Mouse (Mus musculus) layer of hippocampus, adult 18-20 months (tissue): ENCODE data around the gene Kcnk3. TPM values are rescaled to one million over a fixed set of nuclear protein-coding genes. Genes with fewer than 3 reads are reported as not detected.

Source experiments
- DNase-seq, 2 experiments: peaks; one replicate each; pipeline ENCODE4 v3.0.0; 2022; ENCODE audit warnings: low spot score in 2 of 2
- total RNA-seq, 2 experiments: library from RNA; stranded (reverse); gene quantifications; 2 replicates each; pipeline ENCODE4 v1.2.3; 2021

Kcnk3 gene
- total RNA-seq, 2 experiments from 2014 or later: 11.2 to 12.9 TPM

DNA sequence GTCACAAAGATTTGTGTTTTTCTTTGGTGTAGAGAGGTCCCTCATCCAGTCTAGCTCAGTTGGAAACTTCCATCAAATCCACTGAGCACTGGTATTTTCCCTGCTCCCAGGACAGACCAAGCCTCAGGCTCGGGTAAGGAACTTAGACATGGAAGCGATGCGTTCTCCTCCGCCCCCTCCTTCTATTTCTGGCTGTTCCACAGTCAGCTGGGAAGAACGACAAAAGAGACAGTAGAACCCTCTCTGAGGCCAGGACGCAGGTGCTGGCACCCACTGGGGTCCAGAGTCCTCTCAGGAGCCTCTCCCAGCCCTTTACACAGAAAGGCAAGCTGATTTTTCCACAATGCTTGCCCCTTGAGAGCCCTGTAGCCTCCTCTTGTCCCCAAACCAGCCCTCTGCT, 42.4 kb downstream of the Kcnk3 start:
- DNase-seq: peak in 1 of 2 experiments; percentile 44

DNA sequence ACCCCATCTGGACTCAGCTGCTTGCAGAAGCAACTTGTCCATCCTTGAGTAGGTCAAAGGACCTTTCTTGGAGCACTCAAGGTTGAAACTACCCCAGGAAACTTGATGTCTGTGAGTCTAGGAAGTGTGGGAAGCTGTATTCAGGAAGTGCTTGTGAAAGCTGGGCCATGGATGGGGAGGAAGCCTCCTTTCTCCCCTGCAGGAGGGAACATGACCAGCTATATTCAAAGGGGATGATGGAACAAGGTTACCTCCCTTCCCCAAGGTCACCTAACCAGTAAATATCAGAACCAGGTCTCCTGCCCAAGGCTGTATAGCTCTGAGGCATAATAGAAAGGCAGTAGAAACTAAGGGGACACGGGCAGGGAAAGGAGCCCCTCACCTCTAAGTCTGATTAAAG, 44.2 kb downstream of the Kcnk3 start:
- no peak for DNase-seq

- DNase-seq: no peak
Measured at GRCm38 (mm10) chr5:30636994-30637393, 49.0 kb downstream of the Kcnk3 start.

GRCm38 (mm10) chr5:30638041-30638440, 50.1 kb downstream of the Kcnk3 start:
- DNase-seq: peak; percentile 56 to 84

DNA sequence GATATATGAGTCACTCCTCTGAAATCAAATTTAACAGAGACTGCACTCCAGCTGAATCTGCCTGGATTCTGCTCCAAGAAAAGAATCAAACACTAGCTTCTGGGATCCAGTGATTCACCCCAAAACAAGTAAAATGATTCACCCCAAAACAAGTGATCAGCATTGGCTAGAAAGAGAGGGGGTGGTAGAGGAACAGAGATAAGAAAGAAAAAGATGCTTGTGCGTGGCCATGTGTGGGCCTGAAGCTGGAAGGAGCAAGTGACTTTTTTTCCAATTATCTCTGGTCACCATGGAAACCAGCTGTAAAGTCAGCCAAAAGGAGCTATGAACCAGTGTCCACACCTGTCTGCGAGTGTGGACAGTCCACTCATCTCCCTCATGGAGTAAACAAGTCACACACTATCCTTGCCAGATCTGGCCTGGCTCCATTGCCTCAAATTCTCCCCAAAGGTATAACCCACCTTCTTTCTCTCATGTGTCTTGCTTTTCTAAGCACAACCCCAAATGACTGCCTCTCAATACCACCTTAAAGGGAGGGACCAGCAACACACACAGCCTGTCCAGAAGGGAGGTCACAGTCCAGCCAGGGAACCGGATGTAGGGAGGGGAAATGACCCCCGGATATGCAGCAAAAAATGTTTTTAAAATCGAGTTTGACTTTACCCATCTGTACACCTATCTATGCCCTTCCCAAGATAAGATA, 55.7 kb downstream of the Kcnk3 start:
- DNase-seq: peak in 1 of 2 experiments; percentile 51

GRCm38 (mm10) chr5:30646036-30646435, 58.1 kb downstream of the Kcnk3 start:
- DNase-seq: no peak

GRCm38 (mm10) chr5:30647396-30647795, 59.4 kb downstream of the Kcnk3 start:
- no peak for DNase-seq

DNA sequence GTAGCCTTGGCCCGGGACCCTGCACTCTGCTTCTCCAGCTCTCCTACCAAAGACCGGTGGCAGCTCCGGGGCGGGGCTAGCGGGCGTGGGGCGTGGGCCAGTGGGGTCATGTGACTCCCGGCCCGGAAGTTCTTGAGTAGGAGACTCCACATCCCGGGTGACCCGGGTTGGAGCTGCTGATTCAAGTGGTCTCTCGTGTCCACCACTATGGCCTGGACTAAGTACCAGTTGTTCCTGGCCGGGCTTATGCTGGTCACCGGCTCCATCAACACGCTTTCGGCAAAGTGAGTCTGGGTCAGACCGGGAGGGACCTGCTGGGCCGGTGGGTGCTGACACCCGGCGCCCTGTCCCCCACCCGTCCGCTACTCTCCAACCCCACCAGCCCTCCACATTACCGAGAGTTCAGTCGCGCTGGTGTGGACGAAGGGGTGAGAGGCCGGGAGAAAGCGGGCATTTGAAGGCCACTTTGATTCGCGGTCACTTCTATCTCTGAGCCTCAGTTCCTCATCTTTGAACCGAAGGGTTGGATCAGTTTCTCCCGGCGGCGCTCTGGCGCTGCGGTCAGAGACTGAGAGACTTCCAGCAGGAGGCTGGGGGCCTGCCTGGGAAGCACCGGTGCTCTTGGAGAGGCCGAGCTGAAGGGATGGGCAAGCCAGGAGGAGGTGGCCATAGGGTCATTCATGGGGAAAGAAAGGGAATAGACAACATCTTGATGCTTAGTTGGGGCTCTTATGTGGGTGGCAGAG, 60.0 kb downstream of the Kcnk3 start, which contains the start of gene Slc35f6:
Slc35f6 (plus strand) TSS at position 119 of the 746 bp plus-strand sequence.
- peak; percentile 88 to 96 for DNase-seq

GRCm38 (mm10) chr5:30649558-30649957, 61.6 kb downstream of the Kcnk3 start:
- DNase-seq: no peak

- DNase-seq: no peak
Measured at GRCm38 (mm10) chr5:30650756-30651155, 62.8 kb downstream of the Kcnk3 start.

- DNase-seq: no peak
Measured at GRCm38 (mm10) chr5:30651554-30651953, 63.6 kb downstream of the Kcnk3 start.

DNA sequence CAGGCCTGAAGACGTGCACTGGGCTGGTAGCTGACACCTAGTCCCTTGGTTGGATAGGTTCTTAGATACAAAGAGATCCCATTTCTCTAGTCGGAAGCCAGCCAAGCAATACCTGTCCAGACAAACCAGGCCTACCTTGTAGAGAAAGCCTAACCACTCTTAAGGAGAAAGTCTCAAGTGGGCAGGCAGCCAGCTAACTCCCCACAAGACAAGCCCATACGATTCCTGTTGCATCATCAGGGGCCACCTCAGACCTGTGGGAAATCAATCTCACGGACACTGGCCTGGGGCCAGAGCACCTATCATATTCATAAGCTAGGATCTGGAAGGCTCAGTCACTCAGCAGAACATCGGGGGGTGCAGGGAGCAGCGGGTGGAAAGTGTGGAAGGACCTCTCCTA, 65.3 kb downstream of the Kcnk3 start:
- no peak for DNase-seq

DNA sequence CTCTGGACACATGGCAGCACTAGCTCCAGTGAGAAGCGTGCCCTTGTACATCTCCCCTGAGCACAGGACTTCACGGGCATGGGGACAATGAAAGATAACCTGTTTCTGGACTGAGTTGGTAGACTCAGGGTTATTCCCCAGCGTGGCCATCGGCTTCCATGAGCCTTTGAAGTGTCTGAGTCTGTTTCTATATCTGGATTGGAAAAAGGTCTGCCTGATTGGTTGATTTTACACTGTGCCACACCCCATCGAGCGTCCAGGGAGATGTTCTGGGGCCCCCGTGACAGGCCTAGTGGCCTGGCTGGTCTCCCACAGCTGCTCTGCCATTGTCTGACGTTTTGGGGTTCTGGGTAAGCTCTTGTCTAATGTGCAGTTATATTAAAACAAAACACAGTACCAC, 67.1 kb downstream of the Kcnk3 start:
- no peak for DNase-seq

DNA sequence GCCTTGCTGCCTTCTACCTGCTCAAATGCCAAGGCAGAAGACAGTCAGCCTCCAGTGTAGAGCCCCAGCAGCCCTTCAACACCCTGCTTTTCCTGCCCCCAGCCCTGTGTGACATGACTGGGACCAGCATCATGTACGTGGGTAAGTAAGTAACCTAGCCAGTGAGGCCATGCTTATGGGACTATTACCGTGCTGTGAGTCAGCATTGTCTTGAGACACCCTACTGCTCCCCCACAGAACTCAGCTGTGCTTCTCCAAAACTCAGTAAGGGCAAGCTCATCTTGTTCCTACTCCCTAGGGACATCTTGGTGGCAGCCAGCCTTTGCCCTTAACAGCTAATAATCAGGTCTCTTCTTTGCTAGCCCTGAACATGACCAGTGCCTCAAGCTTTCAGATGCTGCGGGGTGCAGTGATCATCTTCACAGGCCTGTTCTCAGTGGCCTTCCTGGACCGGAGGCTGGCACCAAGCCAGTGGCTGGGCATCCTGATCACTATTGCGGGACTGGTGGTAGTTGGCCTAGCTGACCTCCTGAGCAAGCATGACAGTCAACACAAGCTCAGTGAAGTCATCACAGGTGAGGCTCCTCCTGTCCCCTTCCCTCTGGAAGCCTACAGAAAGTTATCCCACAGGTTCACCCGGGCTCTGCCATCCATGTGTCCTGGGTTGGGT, 67.7 kb downstream of the Kcnk3 start:
- no peak for DNase-seq

DNA sequence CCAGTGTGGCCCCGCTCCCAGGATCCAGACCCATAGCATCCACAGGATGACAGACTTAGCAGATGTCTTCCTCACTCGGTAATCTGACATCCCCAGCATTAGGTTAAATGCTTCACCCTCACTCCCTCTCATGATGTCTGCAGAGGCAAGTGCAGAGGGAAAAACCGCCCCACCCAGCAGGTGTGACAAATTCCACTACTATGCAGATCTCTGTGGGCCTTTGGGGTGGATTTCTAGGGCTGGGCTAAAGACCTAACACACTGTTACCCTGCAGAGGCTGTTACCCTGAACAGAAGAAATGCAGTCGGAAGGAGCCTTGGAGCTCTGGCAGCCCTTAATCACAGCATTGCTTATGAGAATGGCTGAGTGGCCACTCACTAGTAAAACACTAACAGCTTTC, 71.1 kb downstream of the Kcnk3 start:
- no peak for DNase-seq

DNA sequence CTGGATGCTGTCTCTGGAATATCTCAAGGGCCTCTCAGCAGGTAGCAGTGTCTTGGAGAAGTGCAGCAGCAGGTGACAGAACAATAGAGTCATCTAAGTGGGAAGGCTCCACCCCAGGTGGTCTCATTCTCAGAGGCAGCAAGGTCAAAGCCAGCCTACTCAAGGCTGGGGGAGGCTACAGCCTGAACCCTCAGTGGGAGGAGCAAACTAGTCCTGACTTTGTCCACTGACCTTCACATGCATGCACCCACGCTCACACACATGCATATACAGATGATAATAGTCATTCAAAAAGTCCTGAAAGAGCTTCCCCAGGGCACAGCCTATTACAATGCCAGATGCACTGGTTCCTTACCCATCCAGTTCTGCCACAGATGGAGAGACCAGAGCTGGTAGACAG, 72.3 kb downstream of the Kcnk3 start:
- DNase-seq: no peak

GRCm38 (mm10) chr5:30660813-30661212, 72.8 kb downstream of the Kcnk3 start:
- DNase-seq: no peak

DNA sequence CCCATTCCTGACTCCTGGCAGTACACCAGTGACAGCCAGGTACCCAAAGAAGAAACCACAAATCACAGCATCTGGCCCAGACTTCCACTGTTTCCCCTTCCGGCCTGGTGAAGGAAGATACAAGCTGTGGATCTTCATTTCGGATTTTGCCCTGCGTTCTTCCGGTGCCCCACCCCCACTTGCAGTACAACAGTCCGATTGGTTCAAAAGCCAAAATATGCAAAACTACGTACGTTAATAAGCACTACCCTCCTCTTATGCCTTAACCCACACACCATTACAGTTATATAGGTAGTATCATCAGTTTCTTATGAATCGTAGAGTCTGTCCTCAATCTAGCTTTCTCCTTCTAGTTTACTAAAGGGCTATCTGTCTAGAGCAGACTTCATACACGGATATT, 77.4 kb downstream of the Kcnk3 start:
- DNase-seq: no peak

GRCm38 (mm10) chr5:30665968-30666367, 78.0 kb downstream of the Kcnk3 start:
- DNase-seq: peak; percentile 47 to 87

GRCm38 (mm10) chr5:30666391-30667195, 78.6 kb downstream of the Kcnk3 start, which contains the start of gene Cenpa:
Gene Cenpa (plus strand): TSS chr5:30666777.
- peak; percentile 84 to 98 for DNase-seq

GRCm38 (mm10) chr5:30667215-30667614, 79.2 kb downstream of the Kcnk3 start:
- no peak for DNase-seq
